Mouse (Mus musculus): Measurements from ENCODE around the gene Dab1.

The Dab1 gene

DNA sequence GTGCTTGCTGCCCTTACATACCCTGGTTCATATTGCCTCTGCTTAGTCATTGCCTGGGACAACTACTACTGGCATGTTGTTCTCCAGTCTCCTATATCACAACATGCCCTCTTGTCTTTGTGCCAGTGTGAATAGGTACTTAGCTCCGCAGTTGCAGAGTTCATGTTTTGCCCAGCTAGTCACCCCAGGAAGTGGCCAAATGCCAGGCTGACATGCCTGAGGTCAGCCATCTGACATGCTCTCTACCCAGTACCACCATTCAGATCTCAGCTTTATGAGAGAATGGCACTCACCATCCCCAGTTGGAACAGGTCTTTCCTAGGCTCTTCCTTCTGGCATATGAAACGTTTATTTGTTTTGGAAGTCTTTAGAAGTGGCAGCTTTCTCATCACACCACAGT is 355.4 kb downstream of the Dab1 start:
- DNase-seq (ENCODE audit: low spot score): no peak

DNA sequence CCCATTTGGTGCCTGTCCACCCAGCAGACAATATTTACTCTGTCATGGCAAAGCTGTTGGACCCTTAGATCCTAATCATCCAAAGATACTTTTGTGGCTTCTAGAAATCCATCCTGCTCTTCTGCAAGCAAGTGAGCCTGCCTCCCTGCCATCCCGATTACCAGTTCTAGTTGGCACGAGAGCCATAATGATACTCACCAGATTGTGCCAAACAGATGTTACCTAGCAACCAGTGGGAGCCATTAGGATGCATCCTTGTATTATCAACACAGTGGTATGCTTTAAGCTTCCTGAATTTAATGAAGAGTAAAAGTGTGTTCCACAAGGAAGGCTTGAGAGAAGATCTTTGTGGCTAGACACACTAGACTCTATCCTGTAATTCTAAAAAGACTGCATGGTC is 355.8 kb downstream of the Dab1 start:
- DNase-seq (ENCODE audit: low spot score): no peak

GRCm38 (mm10) chr4:103993884-103994283 is 374.7 kb downstream of the Dab1 start:
- DNase-seq (ENCODE audit: low spot score): no peak

DNA sequence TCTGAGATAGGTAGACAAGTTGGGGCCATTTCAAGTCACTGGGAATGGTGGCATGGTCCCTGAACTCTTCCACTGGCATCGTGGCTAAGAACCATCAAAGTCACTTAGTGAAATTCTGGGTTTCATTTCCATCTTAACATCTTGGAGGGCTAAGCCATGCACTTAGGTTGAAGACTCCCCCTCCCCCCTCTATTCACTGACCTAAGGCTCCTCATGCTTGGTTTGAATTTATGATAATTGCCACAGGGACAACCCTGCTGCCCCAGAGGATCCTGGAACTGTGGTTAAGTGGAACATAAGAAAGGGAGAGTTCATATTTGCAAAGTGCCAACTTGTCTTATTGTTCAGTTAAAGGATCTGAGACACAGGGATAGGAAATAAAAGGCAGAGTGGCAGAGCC is 375.2 kb downstream of the Dab1 start:
- no peak for DNase-seq (ENCODE audit: low spot score)

DNA sequence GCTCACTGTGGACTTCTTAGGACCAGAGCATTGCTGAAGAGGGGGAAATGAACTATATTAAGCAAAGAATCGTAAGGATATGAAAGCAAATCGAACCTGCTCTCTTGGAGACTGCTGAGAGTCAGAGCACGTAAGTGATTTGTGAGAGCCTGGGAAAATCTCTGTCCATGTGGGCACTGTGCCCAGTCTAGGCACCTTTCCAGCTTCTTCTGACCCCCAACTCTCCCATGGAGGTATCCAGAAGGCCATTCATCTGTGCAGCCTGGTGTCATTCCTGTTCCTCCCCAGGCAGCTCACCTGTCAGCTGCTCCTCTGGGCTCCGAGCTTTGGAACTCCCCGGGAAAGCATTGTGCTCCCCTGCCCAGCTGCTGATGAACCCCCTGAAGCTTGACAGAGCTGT is 389.2 kb downstream of the Dab1 start:
- no peak for DNase-seq (ENCODE audit: low spot score)

DNA sequence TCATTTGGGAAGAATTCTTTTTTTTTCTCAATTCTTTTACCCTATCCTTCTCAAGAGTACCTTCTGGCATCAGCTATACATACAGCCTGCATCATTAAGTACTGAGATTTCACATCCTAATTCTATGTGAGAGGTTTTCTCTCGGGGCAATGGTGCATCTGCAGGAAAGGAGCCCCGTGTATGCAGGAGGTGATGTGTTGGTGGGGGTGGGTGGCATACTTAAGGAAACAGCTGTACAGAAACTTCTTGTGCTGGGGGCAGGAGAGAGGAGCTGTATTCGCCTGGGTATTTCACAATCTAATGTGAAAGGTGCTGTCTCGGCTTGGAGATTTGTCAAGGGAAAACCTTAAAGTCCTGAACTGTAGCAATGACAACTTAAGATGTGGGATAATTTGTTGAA is 392.5 kb downstream of the Dab1 start:
- no peak for DNase-seq (ENCODE audit: low spot score)

- no peak for DNase-seq (ENCODE audit: low spot score)
Measured at GRCm38 (mm10) chr4:104012150-104012549, 393.0 kb downstream of the Dab1 start.

DNA sequence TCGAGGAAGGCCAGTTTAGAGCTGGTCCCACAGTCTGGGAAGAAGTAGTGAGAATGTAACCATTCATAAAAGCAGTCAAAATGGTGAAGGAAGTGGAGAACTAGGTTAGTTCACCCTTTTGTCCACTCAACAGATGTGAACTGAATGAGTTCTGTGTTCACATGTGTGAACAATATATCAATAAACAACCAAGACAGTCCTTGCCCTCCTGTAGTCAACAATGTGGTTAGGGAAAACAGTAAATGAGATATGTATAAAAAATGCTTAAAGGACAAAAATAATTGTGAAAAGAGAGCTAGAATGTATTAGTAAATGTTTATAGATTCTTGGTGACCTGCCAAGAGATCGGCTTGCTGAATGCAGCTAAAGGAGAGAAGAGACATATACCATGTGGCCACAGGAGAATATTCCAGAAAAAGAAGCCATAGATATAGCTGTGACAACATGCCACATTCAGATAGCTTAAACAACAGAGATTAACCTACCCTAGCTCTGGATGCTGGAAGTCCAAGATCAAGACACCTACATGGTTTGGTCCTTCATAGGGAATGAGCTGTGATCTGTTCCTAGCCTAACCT is 406.0 kb downstream of the Dab1 start:
- no peak for DNase-seq (ENCODE audit: low spot score)

GRCm38 (mm10) chr4:104026834-104027233 is 407.7 kb downstream of the Dab1 start:
- DNase-seq (ENCODE audit: low spot score): no peak

DNA sequence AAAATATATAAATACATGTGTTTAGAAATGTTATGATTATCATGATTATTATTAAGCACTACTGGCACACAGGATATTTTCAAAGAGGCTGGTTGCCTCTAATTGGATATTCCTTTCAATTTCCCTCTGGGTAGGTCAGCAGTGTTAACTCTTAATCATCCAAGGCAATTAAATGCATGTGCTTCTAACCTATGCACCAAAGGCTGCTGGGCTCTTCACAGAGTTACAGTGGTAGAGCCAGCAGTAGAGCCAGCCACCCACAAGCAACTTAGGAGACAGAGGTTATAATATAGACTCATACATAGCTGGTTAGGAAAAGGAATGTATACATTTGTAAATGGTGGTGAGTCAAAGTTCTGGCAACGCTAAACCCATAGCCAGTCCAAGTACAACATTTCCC is 408.1 kb downstream of the Dab1 start:
- no peak for DNase-seq (ENCODE audit: low spot score)

DNA sequence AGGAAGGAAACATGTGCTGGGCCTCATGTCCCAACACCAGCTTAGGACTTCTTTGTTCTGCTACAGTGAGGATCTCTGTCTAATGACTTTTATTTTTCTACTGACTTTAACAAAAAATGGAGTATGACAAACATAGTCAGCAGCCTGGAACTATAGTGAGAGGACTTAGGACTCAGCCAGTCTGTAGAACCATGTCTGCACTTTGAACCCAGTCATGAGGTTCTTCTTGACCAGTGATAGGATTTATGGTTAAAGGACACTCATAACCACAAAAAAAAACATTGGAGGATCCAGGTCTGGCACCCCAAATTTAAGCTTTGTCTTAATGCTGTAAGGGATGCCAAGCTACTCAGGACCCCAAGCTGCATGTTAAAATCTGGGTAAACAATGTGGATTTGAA is 416.9 kb downstream of the Dab1 start:
- DNase-seq (ENCODE audit: low spot score): no peak

DNA sequence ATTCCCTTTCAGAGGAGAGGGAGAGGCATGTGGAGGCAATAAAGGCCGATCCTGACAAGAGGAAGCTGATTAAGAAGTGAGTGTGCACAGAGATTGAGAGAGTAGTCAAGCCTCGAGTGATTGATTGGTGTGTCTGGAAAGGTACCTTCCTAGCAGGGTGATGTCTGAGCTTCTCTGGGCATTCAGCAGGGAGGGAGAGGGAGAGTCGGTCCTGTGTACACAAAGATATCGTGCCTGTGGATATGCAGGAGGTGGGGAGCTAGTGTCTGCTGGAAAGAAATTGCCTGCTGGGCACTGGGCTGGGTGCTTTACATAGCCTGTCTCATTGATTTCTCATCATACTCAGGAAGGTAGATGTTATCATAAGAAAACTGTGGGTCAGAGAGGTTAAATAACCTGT is 420.4 kb downstream of the Dab1 start:
- DNase-seq (ENCODE audit: low spot score): peak; percentile 7

GRCm38 (mm10) chr4:104043441-104043840 is 424.3 kb downstream of the Dab1 start:
- DNase-seq (ENCODE audit: low spot score): no peak

- no peak for DNase-seq (ENCODE audit: low spot score)
Measured at GRCm38 (mm10) chr4:104044634-104045033, 425.5 kb downstream of the Dab1 start.

DNA sequence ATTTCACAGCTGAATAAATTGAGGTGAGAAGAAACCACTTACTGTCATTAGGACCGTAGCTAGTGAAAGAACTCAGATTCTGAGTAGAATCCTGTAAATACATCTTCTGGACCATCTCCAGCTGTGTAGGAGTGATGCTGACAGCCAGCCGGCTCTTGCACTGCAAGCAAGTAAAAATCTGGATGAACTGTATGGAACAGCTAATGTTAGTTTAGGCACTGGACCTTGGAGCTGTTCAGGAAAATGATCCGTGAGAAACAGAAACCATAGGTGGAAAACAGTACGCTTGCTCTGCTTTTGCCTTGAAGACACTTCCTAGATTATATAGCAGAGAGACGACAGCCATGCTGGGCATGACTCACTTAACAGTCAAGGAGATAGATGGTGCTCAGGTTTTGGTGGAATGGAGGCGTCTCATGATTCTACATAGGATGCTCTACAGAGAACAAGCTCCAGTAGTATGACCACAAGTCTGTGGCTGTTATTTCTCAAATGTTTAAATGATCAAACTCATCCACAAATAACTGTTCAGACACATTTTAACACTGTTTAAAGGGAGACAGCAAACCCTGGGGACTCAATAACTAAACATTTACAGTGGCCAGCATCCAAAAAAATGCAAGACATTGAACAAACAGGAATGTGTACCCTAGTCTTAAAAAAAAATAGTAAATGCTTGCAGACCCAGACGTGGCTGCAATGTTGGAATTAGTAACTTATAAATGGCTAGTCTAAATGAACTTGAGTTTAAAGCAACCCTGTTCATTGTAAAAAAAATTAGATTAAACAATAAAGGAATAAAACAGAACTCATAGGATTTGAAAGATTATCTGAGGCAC is 429.0 kb downstream of the Dab1 start:
- DNase-seq (ENCODE audit: low spot score): no peak

- no peak for DNase-seq (ENCODE audit: low spot score)
Measured at GRCm38 (mm10) chr4:104057116-104057515, 438.0 kb downstream of the Dab1 start.

GRCm38 (mm10) chr4:104059569-104059968 is 440.4 kb downstream of the Dab1 start:
- DNase-seq (ENCODE audit: low spot score): no peak

- no peak for DNase-seq (ENCODE audit: low spot score)
Measured at GRCm38 (mm10) chr4:104062356-104062755, 443.2 kb downstream of the Dab1 start.

- DNase-seq (ENCODE audit: low spot score): no peak
Measured at GRCm38 (mm10) chr4:104066901-104067300, 447.7 kb downstream of the Dab1 start.

GRCm38 (mm10) chr4:104067748-104068147 is 448.6 kb downstream of the Dab1 start:
- peak; percentile 61 for DNase-seq (ENCODE audit: low spot score)

DNA sequence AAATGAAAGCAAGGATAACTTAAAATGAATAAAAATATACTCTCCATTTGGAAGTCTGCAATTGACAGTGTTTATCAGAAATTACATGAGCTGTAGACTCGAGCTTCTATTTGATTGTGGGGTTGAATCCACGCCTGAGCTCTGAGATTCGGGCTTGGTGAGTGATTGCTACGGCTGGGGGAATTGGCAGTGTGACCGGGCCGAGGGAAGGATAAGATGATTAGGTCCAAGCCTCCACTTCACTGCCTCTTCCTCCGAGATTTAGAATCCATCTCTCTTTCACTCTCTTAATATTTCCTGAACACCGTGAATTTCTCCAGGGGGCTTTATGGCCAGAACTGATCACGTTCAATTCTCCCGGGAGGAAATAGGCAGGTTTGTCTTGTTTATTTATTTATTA is 452.1 kb downstream of the Dab1 start:
- no peak for DNase-seq (ENCODE audit: low spot score)

GRCm38 (mm10) chr4:104073920-104074459 is 454.8 kb downstream of the Dab1 start:
- peak; percentile 21 for DNase-seq (ENCODE audit: low spot score)

DNA sequence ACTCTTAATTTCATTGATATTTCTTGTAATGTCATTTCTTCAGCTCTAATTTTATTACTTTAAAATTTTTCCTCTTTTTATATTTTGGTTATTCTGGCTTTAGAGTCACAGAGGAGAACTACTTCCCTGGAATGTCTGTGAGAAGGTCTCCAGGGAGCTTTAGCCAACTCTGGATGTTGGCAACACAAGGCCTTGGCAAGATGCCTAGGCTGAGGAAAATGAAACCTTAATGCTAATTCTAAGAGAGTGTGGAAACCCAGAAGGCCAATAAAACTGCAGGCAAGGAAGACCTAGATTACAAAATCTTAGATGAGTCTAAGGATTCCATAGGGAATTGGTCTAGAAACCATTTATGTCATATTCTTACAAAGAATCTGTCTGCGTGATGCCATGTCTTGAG is 458.6 kb downstream of the Dab1 start:
- no peak for DNase-seq (ENCODE audit: low spot score)

DNA sequence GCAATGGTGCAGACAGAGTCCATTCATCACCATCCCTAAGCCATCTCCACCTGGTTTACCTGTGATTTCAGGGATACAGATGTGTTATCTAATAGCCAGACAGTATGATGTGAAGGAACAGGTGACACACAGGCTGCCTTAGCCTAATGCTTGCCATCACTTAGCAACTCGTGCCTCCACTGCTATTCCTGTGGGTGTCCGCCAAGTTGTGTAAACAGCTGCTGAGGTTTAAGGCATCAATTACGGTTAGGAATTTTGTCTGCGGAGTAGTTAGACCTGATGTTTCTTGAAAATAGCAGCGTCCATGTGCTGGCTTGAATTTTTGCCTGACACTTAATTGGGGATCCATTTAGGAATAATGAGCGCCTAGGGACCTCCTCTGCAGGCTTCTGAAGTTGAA is 487.1 kb downstream of the Dab1 start:
- DNase-seq (ENCODE audit: low spot score): peak; percentile 20
